Mouse (Mus musculus): ENCODE data around the gene Skap2.

Gene Skap2

DNA sequence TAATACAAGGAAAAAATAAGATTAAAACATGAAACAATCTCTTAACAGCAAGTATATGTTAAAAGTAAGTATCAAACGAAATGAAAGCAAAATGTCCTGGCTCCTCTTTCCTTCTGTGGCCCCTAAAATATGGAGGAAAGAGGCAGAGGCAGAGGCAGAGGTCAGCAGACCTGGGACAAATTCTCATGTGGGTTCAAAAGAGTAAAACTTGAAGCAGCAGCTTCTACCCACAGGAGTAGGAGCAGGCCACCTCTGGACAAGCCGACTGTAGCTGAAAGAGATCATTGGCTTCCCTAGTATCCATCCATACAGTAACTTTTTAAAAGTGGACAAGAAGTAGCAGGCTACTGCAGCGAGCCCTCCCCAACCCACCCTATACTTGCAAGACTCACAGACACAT, 7.4 kb downstream of the Skap2 start:
- no peak for DNase-seq

DNA sequence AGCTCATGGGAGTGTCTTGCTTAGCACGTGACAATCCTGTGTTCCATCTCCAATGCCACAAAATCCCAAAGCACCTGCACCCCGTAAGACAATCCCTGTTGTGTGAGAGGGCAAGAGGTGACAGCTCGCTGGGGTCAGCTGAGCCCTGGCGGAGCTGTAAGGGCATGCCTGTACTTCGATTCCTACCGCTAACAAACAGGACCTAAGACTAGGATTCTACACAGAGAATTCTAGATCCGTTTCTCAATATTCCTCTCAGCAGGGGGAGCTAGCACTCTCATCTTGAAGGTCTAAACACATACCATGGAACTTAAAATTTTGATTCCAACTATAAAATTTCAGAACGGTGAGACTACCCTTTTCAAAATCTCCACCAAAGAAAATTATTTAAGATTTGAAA, 9.7 kb downstream of the Skap2 start:
- DNase-seq: no peak

DNA sequence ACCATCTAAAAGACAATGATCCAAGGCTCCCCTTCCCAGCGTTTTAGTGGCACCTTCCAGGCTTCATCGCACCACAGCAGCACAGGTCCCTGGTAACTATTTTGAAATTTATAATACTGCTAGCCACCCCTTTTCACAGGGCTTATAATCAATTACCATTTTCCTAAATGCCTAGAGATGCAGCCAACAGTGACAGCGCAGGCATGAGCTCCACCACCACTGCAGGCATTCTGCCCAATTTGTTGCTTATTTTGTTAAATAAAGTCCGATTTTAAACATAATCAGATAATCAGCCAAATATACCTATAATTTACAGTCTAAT, 13.2 kb downstream of the Skap2 start:
- DNase-seq: no peak

DNA sequence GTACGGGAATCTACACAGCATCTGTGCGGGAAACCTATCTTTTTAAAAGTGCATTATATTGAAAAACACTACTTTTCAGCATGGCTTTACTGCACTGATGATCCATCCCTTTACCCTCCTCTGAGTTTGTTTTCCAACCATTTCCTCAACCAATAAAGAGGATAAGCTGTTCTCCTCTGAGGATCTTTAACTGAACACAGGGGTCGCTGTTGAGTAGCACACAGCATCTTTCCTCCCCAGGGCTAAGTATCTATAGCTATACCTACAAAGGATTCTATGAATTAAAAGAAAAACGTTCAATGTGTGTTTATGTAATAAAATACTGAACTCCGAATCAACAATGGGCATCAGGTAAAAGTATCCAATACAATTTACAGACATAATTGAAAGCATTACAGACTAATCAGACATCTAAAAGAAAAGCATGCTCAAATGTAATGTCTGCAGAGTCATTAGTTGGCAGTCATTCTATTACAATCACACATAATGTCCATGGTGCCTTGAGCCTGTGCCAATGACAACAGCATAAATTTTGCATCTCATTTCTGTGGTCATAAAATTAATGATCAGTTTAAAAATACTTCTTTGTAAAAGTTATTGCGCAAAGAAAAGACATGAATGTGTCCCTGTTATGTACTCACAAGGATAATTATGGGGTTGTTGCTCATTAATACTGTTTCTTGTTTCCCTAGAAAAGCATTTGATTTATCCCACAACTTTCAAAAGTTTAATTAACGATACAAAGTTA, 13.8 kb downstream of the Skap2 start:
- no peak for DNase-seq

DNA sequence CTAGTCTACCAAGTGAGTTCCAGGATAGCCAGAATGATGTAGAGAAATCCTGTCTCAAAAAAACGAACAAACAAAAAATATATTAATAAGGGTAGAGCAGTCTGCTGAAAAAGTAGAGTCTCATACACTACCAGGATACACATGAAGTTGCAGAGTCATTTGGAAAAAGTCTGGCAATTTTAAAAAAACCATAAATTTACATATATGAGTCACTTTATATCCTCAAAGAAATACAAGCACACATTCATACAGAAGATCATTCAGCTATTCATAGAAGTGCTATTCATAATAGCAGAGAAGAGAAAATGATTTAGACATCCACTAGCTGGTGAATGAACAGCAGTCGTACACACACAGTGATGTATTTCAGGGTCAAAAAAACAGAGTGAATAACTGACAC, 24.4 kb downstream of the Skap2 start:
- no peak for DNase-seq

DNA sequence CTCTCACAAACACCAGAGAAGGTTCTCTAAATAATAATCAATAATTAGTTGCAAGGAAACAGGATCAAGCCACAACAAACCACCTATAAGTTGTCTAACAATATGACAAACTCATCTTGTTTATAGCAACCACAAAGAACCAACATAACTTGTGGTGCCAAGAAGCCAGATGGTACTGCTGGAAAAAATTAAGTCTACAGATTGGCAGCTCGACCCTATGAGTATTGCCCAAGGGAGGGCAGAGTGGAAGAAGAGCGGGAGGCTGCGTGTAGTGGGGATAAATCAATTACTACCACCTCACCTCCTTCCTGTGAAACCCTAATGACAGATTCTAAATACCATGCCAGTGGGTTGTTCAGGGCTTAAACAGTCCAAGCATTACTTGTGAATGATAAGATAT, 34.7 kb downstream of the Skap2 start:
- DNase-seq: no peak

DNA sequence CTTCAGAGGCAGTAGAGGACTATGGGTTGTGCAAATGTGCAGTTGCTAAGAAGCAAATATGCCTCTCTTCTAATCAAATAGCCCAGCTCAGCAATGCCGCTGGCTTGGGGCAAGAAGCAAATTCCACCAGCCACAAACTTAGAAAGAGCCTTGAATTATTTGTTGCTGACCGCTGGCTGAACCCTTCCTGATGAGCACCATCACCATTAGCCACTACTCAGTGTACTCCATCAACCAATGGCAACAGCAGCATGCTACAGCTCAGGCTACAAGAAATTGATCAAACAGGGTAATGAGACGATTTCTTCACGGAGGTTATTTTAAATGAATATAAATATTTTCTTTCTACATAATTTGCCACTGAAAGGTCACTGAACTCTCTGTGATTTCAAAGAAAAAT, 36.6 kb downstream of the Skap2 start:
- no peak for DNase-seq

DNA sequence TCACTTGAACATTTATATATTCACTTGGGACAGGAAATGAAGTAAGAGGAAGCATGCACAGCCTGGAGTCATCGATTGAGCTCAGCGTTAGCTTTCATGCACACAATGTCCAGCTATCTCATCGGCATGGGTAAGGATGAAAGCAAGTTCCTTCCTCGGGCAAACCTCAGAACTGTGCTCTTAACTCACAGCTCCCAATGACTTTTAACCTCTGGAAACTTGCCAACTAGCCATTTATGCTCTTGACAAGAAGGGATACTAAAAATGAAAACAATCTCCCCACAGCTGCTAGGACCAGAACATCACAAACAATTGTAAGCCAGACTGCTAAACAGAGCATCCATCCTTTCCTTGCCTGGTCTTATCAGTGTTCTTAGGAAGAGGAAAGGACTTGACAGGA, 53.4 kb downstream of the Skap2 start:
- no peak for DNase-seq

DNA sequence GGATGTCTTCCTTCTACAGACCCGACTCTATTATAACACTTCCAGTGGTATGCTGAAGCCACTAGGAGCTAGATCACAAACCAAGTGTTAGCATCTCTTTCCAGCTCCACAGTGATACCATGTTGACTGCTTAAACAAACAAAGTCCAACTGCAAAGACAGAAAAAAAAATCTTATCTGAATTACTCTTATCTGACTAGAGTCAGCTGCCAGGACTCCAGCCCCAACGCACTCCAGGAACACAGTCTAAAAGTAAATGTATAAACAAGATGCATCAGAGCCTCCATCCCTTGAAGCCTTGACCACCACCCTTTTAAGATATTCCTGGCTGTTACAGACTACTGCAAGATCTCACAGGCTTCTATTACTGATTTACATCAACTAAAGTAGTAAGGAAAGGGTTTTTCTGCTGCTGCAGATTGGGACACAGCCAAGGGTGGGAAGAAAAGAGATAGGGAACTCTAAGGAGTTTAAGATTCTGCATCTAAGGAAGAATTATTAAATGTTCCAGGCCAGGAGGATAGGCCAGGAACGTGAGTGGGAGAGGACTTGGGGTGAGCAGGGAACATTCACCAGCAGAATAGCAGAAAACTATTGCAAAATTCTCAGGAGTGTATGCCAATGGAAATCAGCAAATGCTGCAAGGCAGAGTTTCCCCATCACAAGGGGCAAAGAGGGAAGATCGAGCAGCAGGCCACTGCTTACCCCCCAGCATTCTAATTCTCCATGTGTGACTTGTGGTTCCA, 56.1 kb downstream of the Skap2 start:
- no peak for DNase-seq

DNA sequence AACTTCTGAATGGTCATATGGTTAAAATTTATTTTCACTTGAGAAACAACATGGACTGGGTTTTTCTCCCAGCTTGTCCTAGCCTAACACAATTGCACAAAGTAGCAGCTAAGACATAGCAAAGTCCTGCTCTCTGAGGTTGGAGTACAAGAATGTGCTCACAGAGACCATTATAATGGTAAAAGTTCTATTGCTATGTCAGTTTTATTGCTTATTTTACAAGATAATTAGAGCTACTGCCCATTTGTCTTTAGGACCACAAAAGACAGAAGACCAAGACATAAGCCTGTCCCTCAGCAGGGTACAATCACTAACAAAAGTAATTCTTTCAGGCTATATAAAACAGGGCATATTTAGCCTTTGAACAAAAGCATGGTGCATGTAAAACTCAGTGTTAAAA, 64.7 kb downstream of the Skap2 start:
- DNase-seq: no peak

DNA sequence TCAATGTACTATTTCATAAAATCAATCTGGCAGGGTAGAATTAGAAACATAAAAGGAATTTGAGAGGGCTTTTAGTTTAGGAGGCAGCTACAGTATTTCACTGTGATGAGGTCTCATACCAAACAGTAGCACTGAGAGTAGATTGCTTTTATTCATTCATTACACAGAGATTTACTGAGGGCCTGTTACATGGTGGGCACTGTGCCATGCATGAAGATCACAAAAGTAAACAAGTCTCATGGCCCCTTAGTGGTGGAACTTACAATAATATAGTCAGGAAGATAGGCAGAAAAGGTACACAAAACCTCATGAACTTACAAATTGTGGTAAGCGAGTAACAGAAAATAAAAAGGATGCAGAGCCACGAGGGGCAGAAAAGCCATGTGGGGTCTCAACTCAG, 67.4 kb downstream of the Skap2 start:
- DNase-seq: no peak

DNA sequence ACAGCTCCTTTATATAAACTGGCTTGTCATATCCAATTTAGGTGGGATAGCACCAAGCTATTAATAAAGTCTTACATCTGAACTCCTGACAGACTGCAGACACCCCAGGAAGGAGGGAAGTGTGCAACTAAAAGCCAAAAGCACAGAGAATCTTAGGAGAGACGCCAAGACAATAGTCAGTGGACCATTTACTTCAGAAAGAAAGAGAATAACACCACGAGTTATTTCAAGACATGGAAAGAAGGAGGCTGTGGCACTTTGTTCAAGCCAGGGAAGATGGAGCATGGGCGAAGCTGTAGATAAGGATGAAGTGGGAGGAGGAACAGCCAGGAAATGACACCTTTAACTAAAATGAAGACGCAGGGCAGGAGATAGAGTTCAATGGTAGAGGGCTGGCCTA, 78.4 kb downstream of the Skap2 start:
- no peak for DNase-seq

DNA sequence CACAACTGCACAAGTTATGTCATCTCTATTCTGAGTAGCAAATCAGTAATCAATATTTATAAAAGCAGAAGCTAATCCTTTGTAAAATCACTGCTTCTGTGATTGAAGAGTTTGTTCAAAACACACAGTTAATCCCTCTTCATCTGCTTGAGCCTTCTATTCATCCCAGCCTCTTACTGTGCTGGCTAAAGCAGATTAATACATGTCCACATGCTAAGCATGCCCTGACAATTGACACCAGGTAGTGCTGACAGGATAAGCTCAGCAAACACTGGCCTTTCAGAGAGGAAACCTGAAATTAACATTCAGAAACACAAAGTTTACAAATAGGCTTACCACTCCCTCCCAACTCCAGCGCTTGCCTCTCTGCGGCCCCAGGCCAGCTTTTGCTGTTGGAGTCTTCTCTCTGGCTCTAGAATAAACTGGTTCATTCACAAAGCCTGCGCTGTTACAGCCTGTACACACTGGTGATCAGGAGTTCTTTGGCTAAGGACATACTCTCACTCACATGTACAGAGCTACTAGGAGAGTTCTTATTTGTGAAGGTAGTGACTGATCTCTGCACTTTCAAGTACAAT, 79.2 kb downstream of the Skap2 start:
- DNase-seq: no peak

DNA sequence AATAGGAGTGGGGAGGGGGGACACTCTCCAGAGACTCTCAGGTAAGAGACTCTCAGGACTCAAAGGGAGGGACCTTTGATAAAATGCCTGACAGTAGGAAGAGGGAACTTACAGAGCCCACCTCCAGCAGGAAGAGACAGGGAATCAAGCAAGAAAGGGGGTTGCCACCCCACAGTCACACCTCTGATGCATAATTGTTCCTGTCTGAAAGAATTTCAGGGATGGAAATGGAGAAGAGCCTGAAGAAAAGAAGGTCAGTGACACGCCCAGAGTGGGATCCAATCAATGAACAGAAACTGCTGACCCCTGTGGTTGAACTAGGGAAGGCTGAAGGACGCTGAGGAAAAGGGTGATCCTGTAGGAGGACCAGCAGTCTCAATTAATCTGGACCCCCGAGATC, 85.2 kb downstream of the Skap2 start:
- DNase-seq: no peak

DNA sequence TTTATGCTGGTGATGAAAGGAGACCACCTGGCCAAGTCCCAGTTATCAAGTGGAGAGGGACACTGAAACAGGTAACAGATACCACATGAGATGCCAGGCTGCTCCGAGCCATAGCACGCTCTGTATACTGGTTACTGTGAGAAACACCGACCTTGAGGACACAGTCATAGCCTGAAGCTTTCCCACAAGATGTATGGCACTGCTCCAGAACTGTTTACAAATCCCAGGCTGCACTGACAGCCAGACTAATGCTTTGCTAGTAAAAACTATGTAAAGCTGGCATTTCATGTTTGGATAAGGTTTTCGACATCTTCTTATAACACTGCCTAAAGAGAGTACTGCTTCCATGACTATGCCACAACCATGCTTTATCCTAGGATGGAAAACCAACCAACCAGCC, 90.5 kb downstream of the Skap2 start:
- no peak for DNase-seq

DNA sequence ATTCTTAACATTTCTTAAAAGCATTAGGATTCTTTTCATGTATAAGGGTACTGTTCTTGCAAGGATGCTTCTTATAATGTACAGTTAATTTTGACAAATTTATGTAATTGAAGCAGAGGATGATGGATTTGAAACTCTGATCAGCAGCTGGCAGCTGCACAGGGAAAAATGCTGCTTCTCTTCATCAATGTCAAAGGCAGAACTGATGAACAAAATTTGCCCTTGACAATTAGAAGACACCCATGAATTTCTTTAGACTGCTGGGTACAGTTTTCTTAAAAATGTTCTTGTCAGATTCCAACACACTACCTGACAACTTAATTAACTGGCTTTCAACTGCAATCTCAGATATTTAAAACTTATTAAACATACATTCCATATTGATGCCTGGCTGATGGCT, 103.9 kb downstream of the Skap2 start:
- no peak for DNase-seq

DNA sequence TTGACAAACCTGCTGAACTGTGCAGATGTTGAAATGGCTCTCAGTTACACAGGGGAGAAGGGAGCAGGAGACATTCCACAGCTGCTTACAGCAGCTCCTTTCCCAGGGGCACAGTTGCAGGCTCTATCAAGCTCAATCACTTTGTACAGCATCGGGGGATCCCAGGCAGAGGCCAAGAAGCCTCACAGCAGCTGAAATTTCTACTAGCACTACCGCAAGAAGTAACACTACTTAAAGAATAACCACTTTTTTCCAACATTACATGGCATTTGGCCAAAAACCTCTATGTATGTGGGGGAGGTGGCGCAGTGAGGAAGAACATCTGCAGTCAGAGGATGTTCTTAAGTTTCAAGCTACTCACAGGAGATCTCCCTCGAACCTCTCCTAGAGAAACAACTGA, 106.7 kb downstream of the Skap2 start:
- DNase-seq: no peak

DNA sequence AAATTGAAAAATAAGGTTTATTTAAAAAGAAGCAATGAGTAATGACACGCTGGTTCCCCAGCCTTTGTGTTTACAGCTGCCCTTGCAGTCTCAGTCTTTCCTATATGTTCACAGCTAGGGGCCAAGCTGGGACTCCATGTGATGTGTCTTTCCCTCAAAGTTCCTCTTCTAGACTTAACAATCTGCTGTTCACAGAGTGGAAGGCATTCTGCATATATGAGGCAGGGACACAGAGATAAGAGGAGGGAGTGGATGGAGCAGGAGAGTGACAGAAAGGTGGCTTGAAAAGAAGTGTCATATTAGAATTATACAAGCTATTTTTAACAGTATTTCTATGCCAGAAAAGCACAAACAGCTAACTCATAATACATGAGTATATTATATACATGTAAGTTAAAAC, 110.8 kb downstream of the Skap2 start:
- no peak for DNase-seq

DNA sequence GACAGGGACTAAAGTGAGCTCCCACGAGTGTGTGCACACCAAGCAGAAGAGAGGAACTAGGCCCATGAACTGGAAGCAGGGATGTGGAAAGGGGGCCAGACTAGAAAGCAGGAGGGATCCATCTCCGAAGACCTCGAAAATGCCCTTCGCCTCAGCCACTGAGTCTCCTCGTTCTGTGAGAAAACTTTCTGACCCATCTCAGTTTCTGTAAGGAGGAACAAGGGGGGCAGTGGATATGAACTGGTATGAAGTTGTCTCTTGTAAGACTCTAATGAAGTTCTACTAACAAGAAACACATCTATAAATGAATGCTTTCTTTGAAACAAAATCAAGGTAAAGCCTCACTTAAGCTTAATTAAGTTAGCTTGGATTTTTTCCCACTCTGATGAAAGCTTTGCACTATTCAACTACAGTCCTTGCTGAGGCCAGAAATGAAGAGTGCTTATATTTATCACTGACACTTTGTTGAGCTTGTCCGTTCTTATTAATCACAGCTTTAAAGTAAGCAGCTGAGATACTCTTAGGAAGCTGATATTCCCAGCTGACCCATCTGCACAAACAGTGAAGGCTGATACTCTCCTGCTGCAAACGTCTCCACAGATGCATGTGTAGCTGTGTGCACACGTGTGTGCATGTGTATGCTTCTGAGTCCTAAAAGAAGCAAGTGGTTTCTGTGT, 113.9 kb downstream of the Skap2 start:
- DNase-seq: no peak

DNA sequence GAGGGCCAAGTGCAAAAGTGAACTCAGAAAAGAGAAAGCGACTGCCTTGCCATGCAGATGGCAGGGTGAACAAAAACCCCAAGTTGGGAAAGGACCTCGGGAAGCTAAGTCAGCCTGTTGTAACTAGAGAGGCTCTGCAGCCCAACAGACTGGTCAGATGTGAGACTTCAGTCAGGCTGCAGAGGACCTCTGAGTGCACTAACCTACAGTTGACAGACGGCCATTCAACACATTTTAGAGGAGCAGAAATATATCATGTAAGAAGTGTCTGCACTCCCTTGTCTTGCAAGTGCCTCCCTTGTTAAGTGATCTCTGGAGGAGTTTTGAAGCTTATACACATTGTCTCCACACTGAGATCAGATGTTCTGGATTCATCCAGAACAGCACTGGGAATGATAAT, 116.6 kb downstream of the Skap2 start:
- no peak for DNase-seq

DNA sequence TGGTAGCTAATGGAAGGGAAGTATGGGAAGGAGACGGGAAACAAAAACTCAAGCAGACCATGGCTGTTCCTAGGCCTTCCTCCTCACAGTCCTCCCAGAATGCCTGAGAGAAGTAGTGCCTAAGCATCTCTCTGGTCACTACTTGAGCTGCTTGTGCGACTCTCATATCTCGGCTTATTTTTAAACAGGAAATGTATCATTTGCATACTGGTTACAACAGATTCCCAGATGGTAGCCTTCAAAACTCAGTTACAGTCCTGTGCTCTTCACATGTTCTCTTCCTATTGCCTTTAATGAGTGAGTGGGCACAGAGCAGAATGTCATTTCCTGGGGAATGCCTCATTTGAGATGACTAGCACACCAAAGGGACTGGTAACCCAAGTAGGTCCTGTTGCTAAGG, 117.6 kb downstream of the Skap2 start:
- no peak for DNase-seq

DNA sequence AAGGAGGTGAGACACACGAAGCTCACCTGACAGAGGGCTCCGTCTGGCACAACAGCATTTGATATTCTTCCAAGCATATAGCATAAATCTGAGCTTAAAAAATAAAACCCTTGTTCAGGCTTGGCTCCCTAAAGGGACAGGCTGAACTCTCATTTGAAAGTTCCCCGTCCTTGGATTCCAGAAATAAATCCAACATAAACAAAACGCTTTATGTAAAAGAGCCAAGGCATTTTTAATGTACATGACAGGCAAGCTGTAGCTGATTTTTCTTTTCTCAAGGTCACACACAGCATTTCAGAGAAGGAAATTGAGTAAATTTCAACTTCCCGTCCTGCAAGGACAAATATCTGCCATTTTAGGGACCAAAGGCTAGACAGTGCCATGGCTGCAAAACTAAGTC, 122.0 kb downstream of the Skap2 start:
- DNase-seq: no peak

DNA sequence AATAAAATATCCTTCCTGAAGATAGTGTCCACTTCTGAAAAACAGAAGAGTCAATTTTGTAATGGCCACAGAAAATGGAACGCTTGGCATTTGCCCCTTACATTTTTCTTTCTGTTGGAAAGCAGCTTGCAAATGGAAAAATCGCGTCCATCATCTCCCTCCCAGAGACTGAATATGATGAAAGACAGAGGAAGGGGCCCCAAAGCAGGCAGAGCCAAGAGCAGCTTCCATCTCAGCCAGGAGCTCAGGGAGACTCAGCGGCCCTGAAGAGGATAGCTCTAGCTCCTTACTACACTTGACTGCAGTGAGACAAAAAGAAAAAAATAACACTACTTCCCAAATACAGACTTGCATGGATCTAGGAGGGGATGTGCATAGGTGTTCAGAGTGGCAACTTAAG, 122.5 kb downstream of the Skap2 start:
- no peak for DNase-seq

DNA sequence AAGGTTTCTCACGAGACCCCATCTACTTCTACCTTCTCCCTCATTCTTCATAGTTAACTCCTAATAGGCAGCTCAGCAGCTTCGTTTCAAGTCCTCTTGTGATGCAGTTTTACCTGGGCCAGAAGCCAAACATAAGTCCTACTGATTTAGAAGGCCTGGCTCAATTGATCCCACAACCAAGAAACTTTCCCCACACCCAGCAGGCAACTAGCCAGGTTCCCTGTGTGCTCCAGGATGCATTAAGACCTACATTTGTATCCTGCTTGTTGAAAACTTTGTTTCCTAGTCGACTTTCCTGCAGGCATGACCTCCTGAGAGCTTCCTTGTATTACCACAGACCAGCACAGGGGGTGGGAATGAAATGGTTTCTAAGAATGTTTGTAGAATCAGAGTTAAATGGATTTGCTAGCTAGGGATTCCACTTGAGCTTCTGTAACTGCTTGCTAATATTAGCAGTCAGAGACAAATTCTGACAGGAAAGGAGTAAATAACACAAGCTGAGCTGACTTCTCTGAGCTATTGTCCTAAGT, 125.4 kb downstream of the Skap2 start:
- DNase-seq: no peak
